ENCODE assay signal across 11 mouse cellular contexts in the genomic region with DNA sequence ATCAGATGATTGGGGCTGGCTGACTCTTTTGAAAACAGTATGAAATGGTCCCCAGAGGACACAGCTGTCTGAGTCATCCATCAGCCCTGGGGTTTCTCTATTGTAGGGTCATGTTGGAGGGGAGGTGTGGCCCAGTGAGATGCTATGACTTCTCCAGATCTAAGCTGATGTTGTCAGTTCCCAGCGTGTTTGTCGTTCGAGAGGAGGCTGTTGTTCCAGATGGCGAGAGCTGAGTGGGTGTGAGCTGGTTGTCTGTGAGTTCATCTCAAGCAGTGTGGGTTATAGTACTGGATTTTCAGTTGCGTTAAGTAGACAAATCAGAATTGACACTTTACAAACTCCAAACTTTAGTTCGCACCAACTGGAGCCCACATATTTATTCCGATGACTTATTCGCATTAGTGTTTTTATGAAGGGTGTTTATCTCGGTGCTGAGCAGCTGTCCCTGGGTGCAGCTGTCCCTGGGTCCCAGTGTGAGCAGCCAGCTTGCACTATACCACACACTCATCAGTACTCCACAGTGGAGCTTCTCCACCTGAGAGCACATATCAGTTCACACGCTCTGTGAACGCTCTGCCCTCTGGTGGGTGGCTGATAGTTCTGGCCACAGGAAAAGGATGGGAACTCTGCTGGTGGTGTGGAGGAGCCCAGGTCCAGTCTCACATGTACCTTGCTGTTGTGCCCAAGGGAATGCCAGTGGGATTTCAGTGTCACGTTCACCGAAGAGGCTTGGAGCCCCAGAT.
A peak's percentile ranks its signal among the peaks of the same experiment; 100 is the strongest.
DNase-seq lines count a peak whose midpoint lies in the region; ATAC-seq and TF ChIP-seq lines count a peak whose summit lies in the region.
"Had no signal": no experiment of that assay in that cellular context is flagged by ENCODE, and none has a peak within 500 bp of the region (broad histone marks: within the 10 kb centered on the region; RNA-seq: fewer than 3 reads in every experiment).

No protein-coding gene starts in this region.

- peak; percentile 45 for DNase-seq in testis, postnatal 10 days (ENCODE audit: low spot score)
- DNase-seq in testis, postnatal 14 days (ENCODE audit: low spot score), result no peak
- peak; percentile 46 to 53 for DNase-seq in left cerebral cortex, postnatal 36 days (ENCODE audit: low spot score in 2 of 2)
- no peak for DNase-seq in gastrocnemius, postnatal 10 days
- DNase-seq in spleen, adult 12 weeks (ENCODE audit: low spot score), result no peak
- DNase-seq: heart, postnatal 10 days had no signal

- 78% methylated on average over 13 of the region's 13 CpGs for WGBS in intestine, postnatal 0 days
- 80% methylated on average over 13 of the region's 13 CpGs for WGBS in intestine, embryonic 15.5 days

- no peak overlapping the region for H3K9ac ChIP-seq in intestine, postnatal 0 days (ENCODE audit: low read depth, low read length)
- no peak overlapping the region for H3K9ac ChIP-seq in intestine, embryonic 15.5 days
- H3K9ac ChIP-seq: stomach, embryonic 15.5 days had no signal

- no peaks in the 10 kb centered on the region for H3K36me3 ChIP-seq in intestine, postnatal 0 days (ENCODE audit: control insufficient read depth, insufficient read depth)
- no peaks in the 10 kb centered on the region for H3K36me3 ChIP-seq in intestine, embryonic 15.5 days
- H3K36me3 ChIP-seq: stomach, embryonic 15.5 days had no signal

- intact Hi-C loops in left cerebral cortex, postnatal 36 days (cut with DNase I), result no loop called here

- no peak overlapping the region for H3K27ac ChIP-seq in intestine, postnatal 0 days (ENCODE audit: low read depth, low read length)
- H3K27ac ChIP-seq in intestine, embryonic 15.5 days, result no peak overlapping the region
- H3K27ac ChIP-seq: macrophage; stomach, embryonic 15.5 days had no signal

- H3K4me2 ChIP-seq in intestine, postnatal 0 days (replicated peaks; ENCODE audit: low read depth), result no peak overlapping the region
- no peak overlapping the region for H3K4me2 ChIP-seq in intestine, embryonic 15.5 days (replicated peaks)
- H3K4me2 ChIP-seq: stomach, embryonic 15.5 days had no signal

- H3K4me1 ChIP-seq in intestine, postnatal 0 days (replicated peaks; ENCODE audit: control insufficient read depth, insufficient read depth, low read length), result no peaks in the 10 kb centered on the region
- H3K4me1 ChIP-seq in intestine, embryonic 15.5 days (replicated peaks), result no peaks in the 10 kb centered on the region
- H3K4me1 ChIP-seq: stomach, embryonic 15.5 days had no signal

- TF ChIP-seq CTCF in intestine, postnatal 0 days (IDR thresholded peaks at IDR 0.05; ENCODE audit: low read depth), result peak; percentile 68

- no peaks in the 10 kb centered on the region for H3K27me3 ChIP-seq in intestine, postnatal 0 days (replicated peaks; ENCODE audit: control insufficient read depth, insufficient read depth, low read length)
- no peaks in the 10 kb centered on the region for H3K27me3 ChIP-seq in intestine, embryonic 15.5 days (replicated peaks)
- H3K27me3 ChIP-seq: stomach, embryonic 15.5 days had no signal

- no peak for ATAC-seq in intestine, postnatal 0 days
- ATAC-seq in intestine, embryonic 15.5 days, result no peak
- no peak for ATAC-seq in erythroblast, adult 5-6 weeks (replicated peaks; ENCODE audit: low FRiP score, poor library complexity, severe bottlenecking)

- no peak overlapping the region for H3K4me3 ChIP-seq in intestine, postnatal 0 days (ENCODE audit: low read depth, low read length)
- H3K4me3 ChIP-seq in intestine, embryonic 15.5 days (replicated peaks), result no peak overlapping the region
- H3K4me3 ChIP-seq: stomach, embryonic 15.5 days had no signal

- H3K9me3 ChIP-seq in intestine, postnatal 0 days (ENCODE audit: control insufficient read depth), result no peaks in the 10 kb centered on the region
- no peaks in the 10 kb centered on the region for H3K9me3 ChIP-seq in intestine, embryonic 15.5 days
- H3K9me3 ChIP-seq: stomach, embryonic 15.5 days had no signal

Comparison
In these comparisons a context has a peak if more than half of its experiments do, and no peak if none do; other contexts are left out.
1. DNase-seq: peak in testis, postnatal 10 days (single experiment) and left cerebral cortex, postnatal 36 days (2 of 2); none in testis, postnatal 14 days (single experiment), gastrocnemius, postnatal 10 days (single experiment) and spleen, adult 12 weeks (single experiment).